Mouse (Mus musculus): ENCODE data around the gene Maco1. TPM values are rescaled to one million over a fixed set of nuclear protein-coding genes. Genes with fewer than 3 reads are reported as not detected.

Gene Maco1
- total RNA-seq, 2 experiments from 2014 or later, result 18.6 to 22.1 TPM

DNA sequence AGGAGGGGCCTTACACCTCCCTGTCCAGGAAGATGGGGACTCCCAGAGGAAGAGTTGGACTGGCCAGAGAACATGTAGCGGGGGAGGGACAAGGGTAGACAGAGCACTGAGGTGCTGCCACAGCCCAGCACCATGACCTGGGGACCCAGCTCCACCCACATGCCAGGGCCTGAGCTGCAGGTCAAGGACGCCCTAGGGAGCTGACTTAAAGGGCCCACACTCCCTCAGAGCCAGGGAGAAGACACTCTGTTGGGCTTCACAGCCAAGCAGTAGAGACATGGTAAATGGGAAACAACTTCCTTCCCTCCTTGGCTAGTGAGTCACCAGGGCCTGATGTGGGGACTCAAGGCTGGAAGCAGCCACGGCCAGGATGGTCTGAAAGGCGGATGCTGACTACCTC, 94.8 kb downstream of the Maco1 start:
- no peak for DNase-seq (ENCODE audit: low spot score)
- intact Hi-C loops (cut with DNase I), result no loop called here

DNA sequence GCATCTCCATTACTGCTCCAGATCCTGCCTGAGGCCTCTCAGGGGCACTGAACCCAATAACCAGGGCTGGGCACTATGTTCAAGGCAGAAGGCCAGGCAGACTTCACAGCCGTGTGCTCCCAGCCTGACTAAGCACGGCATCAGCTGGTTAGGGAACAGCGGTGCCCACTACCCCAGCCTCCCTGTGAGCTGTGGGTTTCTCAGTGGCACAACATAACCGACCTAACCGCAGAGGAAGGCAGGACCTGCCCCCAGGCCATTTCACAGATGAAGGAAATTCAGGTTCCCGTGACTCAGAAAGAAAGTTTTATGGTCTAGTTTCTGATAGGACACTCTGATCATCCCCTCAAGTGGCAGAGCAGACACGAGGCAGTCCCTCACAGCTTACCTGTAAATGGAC, 96.2 kb downstream of the Maco1 start:
- no peak for DNase-seq (ENCODE audit: low spot score)
- intact Hi-C loops (cut with DNase I), result no loop called here

DNA sequence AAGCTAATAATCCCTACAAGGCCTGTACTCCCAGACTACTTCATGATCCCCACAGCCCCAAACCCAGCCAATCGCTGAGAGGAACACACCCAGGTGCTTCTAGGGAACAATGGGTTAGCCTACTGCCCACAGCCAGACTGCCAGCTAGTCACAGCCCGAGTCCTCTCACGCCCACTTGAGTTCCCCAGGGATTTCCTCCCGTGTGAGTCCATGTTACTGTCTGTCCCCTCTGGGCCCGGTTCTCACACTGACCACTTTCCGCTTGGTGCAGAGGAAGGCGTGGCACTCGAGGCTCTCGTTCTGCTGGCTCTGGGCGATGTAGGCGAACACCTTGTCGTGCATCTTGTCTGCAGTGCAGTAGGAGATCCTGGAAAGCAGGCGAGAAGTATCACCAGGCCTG, 98.2 kb downstream of the Maco1 start:
- intact Hi-C loops (cut with DNase I), result no loop called here
- DNase-seq (ENCODE audit: low spot score), result no peak

DNA sequence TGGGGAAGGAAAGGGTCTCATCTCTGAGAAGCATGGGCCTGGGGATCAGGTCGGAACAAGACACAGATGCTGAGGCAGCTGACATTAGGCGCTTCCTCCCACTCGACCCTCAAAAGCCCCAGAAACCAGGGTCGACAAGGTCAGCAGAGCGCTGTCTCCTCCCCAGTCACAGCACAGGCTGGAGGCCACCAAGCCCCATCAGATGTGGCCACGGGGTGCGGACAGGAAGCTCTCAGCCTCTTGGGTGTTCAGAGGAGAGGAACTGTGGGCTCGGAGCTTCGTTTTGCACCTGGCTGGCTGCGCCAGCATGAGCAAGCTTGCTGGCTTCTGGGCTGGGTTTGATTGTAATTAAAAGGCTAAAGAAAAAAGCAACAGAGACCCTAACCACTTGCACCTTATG, 98.8 kb downstream of the Maco1 start:
- DNase-seq (ENCODE audit: low spot score), result no peak
- intact Hi-C loops (cut with DNase I), result no loop called here

DNA sequence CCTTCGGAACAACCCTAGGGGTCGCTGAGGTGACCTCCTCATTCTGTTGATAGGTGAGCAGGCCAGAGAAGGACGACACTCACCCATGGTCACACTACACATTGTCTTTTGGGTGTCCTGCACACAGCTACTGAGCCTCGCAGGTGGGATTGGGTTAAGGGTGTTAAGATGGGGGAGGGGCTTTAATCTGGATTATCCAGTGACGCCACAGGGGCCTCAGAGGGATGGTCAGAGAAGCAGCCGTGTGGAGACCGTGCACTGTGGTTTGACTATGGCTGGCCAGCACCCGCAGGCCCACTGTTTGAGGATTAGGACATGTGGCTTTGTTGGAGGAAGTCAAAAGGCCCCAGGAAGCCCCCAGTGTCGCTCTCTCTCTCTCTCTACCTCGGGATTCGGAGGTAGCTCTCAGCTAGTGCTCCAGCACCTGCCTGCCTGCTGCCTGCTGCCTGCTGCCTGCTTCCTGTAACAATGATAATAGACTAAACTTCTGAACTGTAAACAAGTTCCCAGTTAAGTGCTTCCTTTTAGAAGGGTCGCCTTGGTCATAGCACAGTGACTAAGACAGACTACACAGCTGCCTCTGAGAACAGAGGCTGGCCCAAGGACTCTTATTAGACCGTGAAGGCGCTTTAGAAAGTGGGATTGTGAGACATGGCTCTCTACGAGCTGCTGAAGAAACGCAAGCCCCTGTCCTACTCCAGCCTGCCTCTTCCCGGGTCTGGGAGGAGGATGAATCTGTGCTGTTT, 99.5 kb downstream of the Maco1 start:
- DNase-seq (ENCODE audit: low spot score), result no peak
- intact Hi-C loops (cut with DNase I), result no loop called here

DNA sequence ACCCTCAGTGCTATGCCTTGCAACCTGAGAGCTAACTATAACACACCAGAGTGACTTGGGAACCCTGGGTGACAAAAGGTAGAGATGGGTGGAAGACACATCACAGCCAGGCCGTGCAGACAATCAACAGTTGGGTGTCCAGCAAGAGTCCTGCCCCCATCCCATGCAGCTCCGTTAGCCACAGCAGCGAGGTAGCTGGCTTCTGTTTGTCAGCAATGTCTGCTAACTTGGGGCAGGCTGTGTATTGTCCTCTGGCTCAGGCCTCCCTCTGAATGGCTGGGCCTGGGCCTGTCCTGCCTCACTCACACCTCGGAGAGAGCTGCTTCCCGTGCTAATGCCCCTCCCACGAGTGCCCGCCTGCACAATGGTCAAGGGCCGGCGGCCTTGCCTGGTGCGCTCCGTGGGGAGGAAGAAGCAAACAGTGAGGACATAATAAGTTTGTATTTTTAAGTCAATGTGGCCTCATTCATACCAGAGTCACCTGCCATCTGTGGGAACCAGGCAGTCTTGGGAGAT, 100.2 kb downstream of the Maco1 start:
- intact Hi-C loops (cut with DNase I), result no loop called here
- no peak for DNase-seq (ENCODE audit: low spot score)

Other genes starting within 250 kb of the Maco1 start
- 10 to 100 TPM; 21.0 to 25.0 TPM for gene Man1c1, start 149.1 kb downstream of the Maco1 start, total RNA-seq (2021)
- 10 to 100 TPM; 14.1 to 15.5 TPM for gene Ldlrap1, start 85.3 kb downstream of the Maco1 start, total RNA-seq (2021)
- 1 to 10 TPM; 1.5 to 1.6 TPM for gene Rhd, start 11.2 kb upstream of the Maco1 start, total RNA-seq (2021)
- gene Tmem50a, start 61.7 kb upstream of the Maco1 start, total RNA-seq (2021), result 10 to 100 TPM; 57.7 to 67.6 TPM
- 100 to 1,000 TPM; 153 to 208 TPM for gene Rsrp1, start 70.2 kb upstream of the Maco1 start, total RNA-seq (2021)
- 10 to 100 TPM; 48.6 to 52.4 TPM for gene Syf2, start 77.6 kb upstream of the Maco1 start, total RNA-seq (2021)

Data from heart, postnatal 25 days (tissue).